Mouse (Mus musculus) left cerebral cortex, adult 9 months (tissue): ENCODE results near the gene Lax1.
"Not testable (repeated sequence)": the region's sequence is repeated elsewhere in the genome, so short reads cannot be mapped to it uniquely, and the experiment has no call there.

Source experiments
- DNase-seq, 2 experiments: peaks; one replicate each; pipeline ENCODE4 v3.0.0; 2022; ENCODE audit warnings: low spot score in 2 of 2

Lax1 gene

GRCm38 (mm10) chr1:133688301-133688700, 1.6 kb downstream of the Lax1 start:
- no peak for DNase-seq

- no peak for DNase-seq
Observed at GRCm38 (mm10) chr1:133685749-133686519, 4.0 kb downstream of the Lax1 start.

- DNase-seq: no peak
Observed at GRCm38 (mm10) chr1:133671801-133672200, 18.1 kb downstream of the Lax1 start.

DNA sequence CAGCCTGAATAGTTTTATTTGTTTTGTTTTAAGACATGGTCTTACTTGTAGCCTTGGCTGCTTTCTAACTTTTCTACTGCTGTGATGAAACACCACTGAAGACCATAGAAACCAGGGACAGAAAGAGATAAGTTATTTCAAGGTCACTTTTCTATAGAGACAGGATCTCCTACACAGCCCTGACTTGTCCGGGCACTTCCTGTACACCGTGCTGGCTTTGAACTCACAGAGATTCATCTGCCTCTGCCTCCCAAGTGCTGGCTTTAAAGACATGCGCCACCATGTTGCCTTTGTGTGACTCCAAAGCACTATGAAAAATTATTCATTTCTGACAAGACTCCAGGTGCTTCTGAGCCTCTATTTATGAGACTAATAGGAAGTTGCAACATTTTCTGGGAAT, 18.6 kb downstream of the Lax1 start:
- no peak for DNase-seq

DNA sequence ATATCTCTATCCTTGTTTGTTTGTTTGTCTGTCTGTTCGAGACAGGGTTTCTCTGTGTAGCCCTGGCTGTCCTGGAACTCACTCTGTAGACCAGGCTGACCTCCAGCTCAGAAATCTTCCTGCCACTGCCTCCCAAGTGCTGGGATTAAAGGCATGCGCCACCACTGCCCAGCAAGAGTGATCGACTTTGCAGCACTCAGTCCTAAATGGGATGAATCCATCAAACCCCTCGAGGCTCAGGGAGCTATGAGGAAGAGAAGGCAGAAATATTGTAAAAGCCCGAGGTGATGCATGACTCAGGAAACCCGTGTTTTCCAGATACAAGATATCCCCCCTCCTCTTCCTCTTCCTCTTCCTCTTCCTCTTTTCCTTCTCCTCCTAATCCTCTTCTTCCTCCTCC, 19.1 kb downstream of the Lax1 start:
- DNase-seq: no peak

- no peak for DNase-seq
Observed at GRCm38 (mm10) chr1:133670190-133670589, 19.7 kb downstream of the Lax1 start.

GRCm38 (mm10) chr1:133668618-133669017, 21.3 kb downstream of the Lax1 start:
- no peak for DNase-seq

- DNase-seq: no peak
Observed at GRCm38 (mm10) chr1:133667721-133668120, 22.2 kb downstream of the Lax1 start.

DNA sequence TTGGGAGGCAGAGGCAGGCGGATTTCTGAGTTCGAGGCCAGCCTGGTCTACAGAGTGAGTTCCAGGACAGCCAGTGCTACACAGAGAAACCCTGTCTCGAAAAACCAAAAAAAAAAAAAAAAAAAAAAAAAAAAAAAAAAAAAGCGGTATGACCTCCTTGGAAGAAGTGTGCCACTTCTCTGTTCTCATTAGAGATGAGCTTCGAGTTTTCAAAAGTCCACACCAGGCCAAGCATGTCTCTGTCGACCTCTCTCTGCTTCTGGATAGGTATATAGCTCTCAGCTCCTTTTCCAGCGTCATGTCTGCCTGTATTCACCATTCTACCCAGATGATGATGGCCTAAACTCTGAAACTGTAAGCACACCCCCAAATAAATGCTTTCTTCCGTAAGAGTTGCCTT, 24.2 kb downstream of the Lax1 start:
- DNase-seq: not testable (repeated sequence)

GRCm38 (mm10) chr1:133664203-133664970, 25.5 kb downstream of the Lax1 start:
- no peak for DNase-seq

DNA sequence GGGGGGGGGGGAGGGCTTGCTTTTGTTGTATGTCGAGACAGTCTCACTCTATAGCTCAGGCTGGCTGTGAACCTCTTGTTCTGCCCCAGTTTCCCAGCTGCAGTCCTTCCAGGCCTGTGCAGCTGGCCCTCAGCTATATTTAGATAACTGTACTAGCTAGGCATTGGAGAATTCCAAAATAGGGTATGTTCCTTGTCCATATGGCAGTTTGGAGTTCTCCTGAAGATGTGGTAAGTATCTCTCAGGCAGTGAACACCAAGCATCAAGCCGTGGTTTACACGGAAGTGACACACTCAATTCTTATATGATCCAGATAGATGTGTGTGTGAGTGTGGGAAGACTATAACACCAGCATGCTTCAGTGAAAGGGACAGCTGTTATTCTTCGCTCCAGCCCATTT, 26.5 kb downstream of the Lax1 start:
- peak; percentile 58 to 61 for DNase-seq

DNA sequence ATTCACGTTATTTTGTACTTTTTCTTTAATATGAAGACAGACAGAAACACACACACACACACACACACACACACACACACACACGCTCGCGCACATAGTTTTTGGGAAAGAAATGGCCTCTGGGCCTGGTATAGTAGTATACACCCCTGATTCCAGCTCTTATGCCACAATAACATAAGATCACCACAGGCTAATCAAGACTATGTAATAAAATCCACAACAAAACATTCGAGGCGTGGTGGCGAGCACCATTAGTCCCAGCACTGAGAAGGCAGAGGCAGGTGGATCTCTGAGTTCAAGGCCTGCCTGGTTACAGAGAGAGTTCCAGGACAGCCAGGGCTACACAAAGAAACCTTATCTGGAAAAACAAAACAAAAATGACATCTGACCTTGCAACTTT, 27.0 kb downstream of the Lax1 start:
- DNase-seq: no peak

- DNase-seq: peak; percentile 88 to 94
Observed at GRCm38 (mm10) chr1:133661203-133661933, 28.5 kb downstream of the Lax1 start, which contains the start of gene Gm38394. TSS of gene Gm38394 (minus strand) at chr1:133661318.

DNA sequence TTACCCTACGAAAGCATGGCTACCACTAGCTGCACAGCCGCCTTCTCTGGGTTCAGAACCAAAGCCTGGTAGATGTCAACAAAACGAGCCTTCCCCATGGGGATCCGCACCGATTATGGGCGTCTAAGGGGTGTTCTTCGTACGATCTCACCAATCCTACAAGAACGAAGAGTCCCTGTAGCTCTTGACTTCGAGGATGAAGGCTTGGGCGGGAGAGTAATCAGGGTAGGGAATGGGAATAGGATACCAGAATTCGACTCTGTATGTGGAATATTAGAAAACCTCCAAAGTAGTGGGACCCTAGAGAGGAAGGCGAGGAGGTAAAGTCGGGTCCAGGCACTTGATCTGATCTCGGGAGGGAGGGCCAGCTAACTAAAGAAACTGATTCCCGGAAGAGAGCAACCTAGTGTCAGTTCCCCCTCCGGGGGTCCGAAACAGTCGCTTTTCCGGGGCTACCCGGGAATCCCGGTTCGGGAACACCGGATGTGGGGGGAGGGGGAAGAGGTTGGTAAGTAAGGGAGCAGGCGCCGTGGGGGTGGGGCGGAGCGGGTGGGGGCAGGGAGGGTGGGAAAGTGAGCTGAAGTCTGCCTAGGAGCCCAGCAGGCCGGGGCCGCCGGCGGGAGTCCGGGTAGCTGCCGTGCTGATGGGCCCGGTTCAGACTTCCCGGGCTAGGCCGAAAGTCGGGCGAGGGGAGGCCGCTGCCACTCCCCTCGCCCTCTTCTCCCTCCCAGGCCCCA, 29.3 kb downstream of the Lax1 start, which contains the start of gene Zbed6:
TSS of gene Zbed6 (minus strand) at position 420 of the 737 bp plus-strand sequence.
- peak in 1 of 2 experiments; percentile 59 for DNase-seq

- DNase-seq: no peak
Observed at GRCm38 (mm10) chr1:133658878-133659277, 31.0 kb downstream of the Lax1 start.

DNA sequence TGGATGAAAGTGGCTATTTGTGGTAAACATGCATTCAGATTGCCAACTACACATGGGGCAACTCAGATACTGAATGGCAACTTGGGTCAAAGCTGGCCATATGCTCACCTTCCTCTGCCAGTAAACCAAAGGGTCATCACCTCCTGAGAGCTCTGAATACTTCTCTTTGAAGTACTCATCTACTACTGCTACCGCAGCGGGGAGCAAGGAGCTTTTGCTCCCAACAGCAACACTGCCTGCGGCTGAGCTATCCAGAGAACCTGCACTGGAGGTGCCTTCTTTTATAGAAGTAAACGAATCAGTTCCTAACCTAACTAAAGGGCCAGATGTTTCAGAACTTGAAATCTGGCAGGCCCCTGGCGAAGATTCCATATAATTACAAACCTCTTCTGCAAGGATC, 33.1 kb downstream of the Lax1 start:
- no peak for DNase-seq

DNA sequence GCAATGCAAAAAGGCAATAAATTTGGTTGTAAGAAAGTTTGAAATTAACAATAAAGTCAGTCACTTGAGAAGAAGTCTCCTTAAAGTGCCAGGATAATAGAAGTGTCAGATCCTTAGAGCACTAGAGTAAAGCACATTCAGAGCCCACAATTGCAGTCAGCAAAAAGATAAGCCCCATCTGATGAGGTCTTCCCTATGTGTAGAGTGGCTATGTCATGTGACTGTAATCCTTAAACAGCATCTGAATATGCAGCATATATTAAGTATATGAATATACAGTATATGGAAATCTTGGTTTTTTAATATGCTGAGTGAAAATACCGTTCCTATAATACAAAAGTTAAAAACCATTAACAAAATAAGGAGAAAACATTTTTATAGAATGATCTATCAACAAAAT, 36.9 kb downstream of the Lax1 start:
- DNase-seq: no peak

DNA sequence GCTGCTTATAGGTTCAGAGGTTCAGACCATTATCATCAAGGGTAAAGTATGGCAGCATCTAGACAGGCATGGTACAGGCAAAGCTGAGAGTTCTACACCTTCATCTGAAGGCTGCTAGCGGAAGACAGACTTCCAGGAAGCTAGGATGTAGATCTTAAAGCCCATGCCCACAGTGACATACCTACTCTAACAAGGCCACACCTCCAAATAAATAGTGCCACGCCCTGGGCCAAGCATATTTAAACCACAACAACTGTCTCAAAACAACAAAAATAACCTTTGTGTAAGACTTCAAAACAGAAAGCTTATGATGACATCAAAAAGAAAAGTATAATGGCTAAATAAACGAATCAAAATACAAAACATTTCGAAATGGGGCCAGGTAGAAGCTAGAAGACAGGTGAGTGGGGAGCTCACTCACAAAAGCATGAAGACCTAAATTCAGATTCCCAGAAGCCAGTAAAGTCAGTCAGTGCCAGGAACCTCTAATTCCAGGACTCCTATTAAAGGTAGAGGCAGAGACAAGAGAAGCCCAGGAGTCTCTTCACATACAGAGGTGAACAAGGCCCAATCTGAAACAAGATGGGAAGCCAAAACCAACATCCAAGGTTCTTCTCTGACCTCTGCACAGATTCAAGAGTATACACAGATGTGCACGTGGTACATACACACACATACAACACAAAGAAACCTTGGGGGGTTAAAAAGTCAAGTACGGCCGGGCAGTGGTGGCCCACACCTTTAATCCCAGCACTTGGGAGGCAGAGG, 39.4 kb downstream of the Lax1 start:
- DNase-seq: no peak

GRCm38 (mm10) chr1:133645652-133646051, 44.3 kb downstream of the Lax1 start:
- DNase-seq: no peak

- no peak for DNase-seq
Observed at GRCm38 (mm10) chr1:133641163-133641562, 48.7 kb downstream of the Lax1 start.

DNA sequence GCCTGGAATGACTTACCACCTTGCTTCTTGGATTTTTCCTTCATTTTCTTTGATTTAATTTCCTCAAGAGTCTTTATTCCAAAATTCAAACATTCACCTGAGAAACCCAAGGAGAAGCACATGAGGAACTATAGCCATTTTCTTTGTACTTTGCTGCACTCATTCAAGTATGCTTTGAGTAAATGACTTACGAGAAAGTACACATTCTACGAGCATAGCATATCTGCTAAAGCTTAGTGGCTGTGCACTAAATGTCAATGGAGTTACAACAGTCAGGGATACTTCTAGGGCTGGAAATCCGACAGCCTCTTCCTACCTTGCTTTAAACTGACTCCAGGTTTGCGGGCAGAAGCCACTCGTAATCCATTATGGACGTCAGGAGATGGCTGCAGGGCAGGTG, 51.4 kb downstream of the Lax1 start:
- DNase-seq: no peak
